Comparison of ENCODE assay signal across 13 mouse cellular contexts in the genomic region with DNA sequence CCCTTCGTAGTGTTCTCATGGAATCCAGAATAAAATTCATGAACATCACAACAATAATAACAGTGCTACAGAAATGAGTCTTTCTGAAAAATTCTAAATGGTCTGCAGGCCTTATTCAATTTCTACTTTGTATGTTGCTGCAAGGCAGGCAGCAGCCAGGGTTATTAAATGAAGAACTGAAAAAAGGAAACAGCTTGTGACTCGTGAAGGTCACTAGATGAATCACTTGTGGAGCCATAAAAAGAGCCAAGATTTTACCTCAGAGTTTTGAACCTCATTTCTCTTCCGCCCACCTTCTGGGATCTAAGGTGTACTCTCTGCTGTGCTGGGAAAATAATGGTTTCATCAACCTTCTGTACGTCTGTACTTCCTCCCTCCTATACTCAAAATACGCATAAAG.
"Had no signal": no experiment of that assay in that cellular context is flagged by ENCODE, and none has a peak within 500 bp of the region (broad histone marks: within the 10 kb centered on the region; RNA-seq: fewer than 3 reads in every experiment).

No protein-coding gene starts in this region.

- DNase-seq: liver, postnatal 0 days; lung, adult 2 months; lung, postnatal 14 days; lung, postnatal 36 days; midbrain, embryonic 14.5 days; retina, postnatal 1 day; right cerebral cortex, adult 18-20 months; right cerebral cortex, postnatal 25 days; right cerebral cortex, postnatal 4 days; spleen, adult 18-20 months; thymus, adult 18-20 months; thymus, postnatal 14 days; thymus, postnatal 4 days had no signal
